Mouse (Mus musculus) limb, embryonic 14.5 days (tissue): Measurements from ENCODE around the gene Zbtb20. TPM values are rescaled to one million over a fixed set of nuclear protein-coding genes. Genes with fewer than 3 reads are reported as not detected.

Experiments
- ATAC-seq: fragments of 200-750 bp; cut with Nextera tagmentation; 2 replicates; pipeline ENCODE4 v1.8.0; 2017; ENCODE audit warnings: low read depth, moderate number of reproducible peaks, moderate TSS enrichment; ENCODE audit not compliant: low FRiP score
- DNase-seq: peaks from one replicate; pipeline ENCODE4 v3.0.0-alpha.2; 2015; ENCODE audit warnings: low spot score
- H3K27ac ChIP-seq: fragments of 300-500 bp; sonication (generic); replicated peaks from 2 replicates; pipeline ENCODE4 v1.5.1; 2014; ENCODE audit warnings: low read depth, mild to moderate bottlenecking, low read length, moderate library complexity, mixed read lengths
- H3K27me3 ChIP-seq: fragments of 300-500 bp; sonication (generic); 2 replicates; pipeline ENCODE4 v1.6.1; 2014; ENCODE audit warnings: low read length, mixed read lengths; ENCODE audit not compliant: control insufficient read depth, insufficient read depth
- H3K36me3 ChIP-seq: fragments of 300-500 bp; sonication (generic); 2 replicates; pipeline ENCODE4 v1.6.1; 2014; ENCODE audit warnings: mild to moderate bottlenecking, low read length, moderate library complexity, mixed read lengths; ENCODE audit not compliant: control insufficient read depth, insufficient read depth
- H3K4me1 ChIP-seq: fragments of 300-500 bp; sonication (generic); 2 replicates; pipeline ENCODE4 v1.6.1; 2014; ENCODE audit warnings: antibody characterized with exemption, low read length, mixed read lengths; ENCODE audit not compliant: control insufficient read depth, insufficient read depth
- H3K4me2 ChIP-seq: fragments of 300-500 bp; sonication (generic); replicated peaks from 2 replicates; pipeline ENCODE4 v1.6.1; 2014; ENCODE audit warnings: low read depth, mild to moderate bottlenecking, low read length, moderate library complexity; ENCODE audit not compliant: severe bottlenecking
- H3K4me3 ChIP-seq: fragments of 300-500 bp; sonication (generic); replicated peaks from 2 replicates; pipeline ENCODE4 v1.5.1; 2014; ENCODE audit warnings: low read length
- H3K9ac ChIP-seq: fragments of 300-500 bp; sonication (generic); 2 replicates; pipeline ENCODE4 v1.6.1; 2014; ENCODE audit warnings: mild to moderate bottlenecking, low read depth, low read length, moderate library complexity; ENCODE audit not compliant: severe bottlenecking
- H3K9me3 ChIP-seq: fragments of 300-500 bp; sonication (generic); 2 replicates; pipeline ENCODE4 v1.6.1; 2016; ENCODE audit warnings: low read length; ENCODE audit not compliant: control insufficient read depth
- POLR2A ChIP-seq: fragments of 200-500 bp; IDR thresholded peaks from 2 replicates; pipeline ENCODE4 v1.8.0; 2012; ENCODE audit warnings: inconsistent platforms, mild to moderate bottlenecking, moderate library complexity, borderline replicate concordance; ENCODE audit not compliant: insufficient read depth, insufficient read length; ENCODE audit errors: extremely low read depth
- WGBS: fragments of 180-500 bp; shearing (Covaris S2); extraction: QIAGEN DNeasy Blood & Tissue Kit; methylation state at CpG from one replicate; pipeline ENCODE4 v1.1.7; 2014; 5-methylcytosine and 5-hydroxymethylcytosine counted together
- polyA plus RNA-seq, 2 experiments: library from polyadenylated mRNA; depleted of rRNA in 1 of 2; stranded (reverse) in 1 of 2; unstranded in 1 of 2; fragments of >200 nt; fragmentation: Nextera tagmentation in 1 of 2; extraction: Ambion mirVana in 1 of 2; gene quantifications; 2 replicates each; pipeline versions ENCODE4 v1.2.1 to v1.2.3; 2012 to 2014

The Zbtb20 gene
- polyA plus RNA-seq, 2 experiments: 2.5 to 17.6 TPM

DNA sequence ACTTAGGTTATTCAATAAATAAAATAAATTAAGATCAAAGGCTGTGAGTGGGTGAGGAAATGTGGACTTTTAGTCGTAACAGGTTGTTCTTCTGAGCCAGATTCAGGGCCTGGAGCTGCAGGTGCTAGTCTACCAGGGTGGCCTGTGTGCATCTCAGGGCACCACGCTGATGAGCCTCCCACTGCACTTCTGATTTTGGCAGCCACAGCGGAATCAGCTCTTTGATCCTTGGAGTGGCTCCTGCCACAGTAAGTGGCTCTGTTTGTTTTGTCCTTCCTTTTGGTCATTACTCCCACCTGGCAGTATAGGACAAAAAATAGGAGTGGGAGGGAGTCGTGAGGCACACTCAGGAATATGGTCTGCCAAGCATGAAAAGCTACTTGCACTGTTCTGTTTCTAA lies 354.6 kb downstream of the Zbtb20 start:
- H3K27me3 ChIP-seq: no peaks in the 10 kb centered on the region
- H3K27ac ChIP-seq: no peak overlapping the region
- 65% methylated on average over 4 of the region's 4 CpGs for WGBS
- 0 out of 2 replicates have a peak, but pooled peaks cover 3% of the 10 kb centered on the region for H3K4me1 ChIP-seq
- no peak for TF ChIP-seq POLR2A
- ATAC-seq: no peak
- H3K9me3 ChIP-seq: no peaks in the 10 kb centered on the region
- no peak overlapping the region for H3K4me2 ChIP-seq
- H3K36me3 ChIP-seq: no peaks in the 10 kb centered on the region
- no peak overlapping the region for H3K9ac ChIP-seq
- no peak for DNase-seq
- no peak overlapping the region for H3K4me3 ChIP-seq

DNA sequence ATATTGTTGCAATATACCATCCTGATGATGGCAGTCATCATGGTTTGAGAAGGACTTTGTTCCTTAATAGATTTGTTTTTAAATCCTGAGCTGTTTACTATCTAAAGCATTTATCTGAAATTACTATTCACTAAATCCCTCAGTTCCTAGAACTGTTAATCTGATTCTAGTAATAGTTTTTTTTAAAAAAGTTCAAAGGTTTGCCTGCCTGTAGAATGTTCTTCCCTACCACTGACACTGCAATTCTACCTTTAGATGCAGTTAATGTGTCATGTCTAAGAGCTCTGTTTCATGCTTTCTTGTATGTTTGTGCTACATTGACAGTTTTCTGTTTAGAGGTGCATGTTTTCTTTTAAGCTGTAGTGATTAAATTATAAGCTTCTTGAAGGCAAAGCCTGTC lies 358.6 kb downstream of the Zbtb20 start:
- no peak for DNase-seq
- no peak for ATAC-seq
- Histone ChIP-seq H3K4me3 (no peak overlapping the region), H3K27ac (no peak overlapping the region), H3K4me1 (0 out of 2 replicates have a peak, but pooled peaks cover 10% of the 10 kb centered on the region), H3K9me3 (no peaks in the 10 kb centered on the region), H3K4me2 (no peak overlapping the region), H3K27me3 (no peaks in the 10 kb centered on the region), H3K36me3 (no peaks in the 10 kb centered on the region), H3K9ac (no peak overlapping the region)
- no peak for TF ChIP-seq POLR2A

GRCm38 (mm10) chr16:43235317-43235716 lies 359.6 kb downstream of the Zbtb20 start:
- Histone ChIP-seq H3K36me3 (no peaks in the 10 kb centered on the region), H3K4me3 (no peak overlapping the region), H3K9me3 (no peaks in the 10 kb centered on the region), H3K27me3 (no peaks in the 10 kb centered on the region), H3K9ac (0 out of 2 replicates have a peak overlapping the region, but pooled peaks have one; percentile 13), H3K4me2 (peak overlapping the region; percentile 20; the same call in 1 of the 2 replicates), H3K27ac (no peak overlapping the region; the same call in 1 of the 2 replicates), H3K4me1 (0 out of 2 replicates have a peak, but pooled peaks cover 10% of the 10 kb centered on the region)
- TF ChIP-seq POLR2A: no peak
- 42% methylated on average over 7 of the region's 7 CpGs for WGBS
- DNase-seq: no peak
- ATAC-seq: no peak; the same call in 1 of the 2 replicates

- DNase-seq (no peak), ATAC-seq (no peak; the same call in 1 of the 2 replicates)
- Histone ChIP-seq H3K4me1 (0 out of 2 replicates have a peak, but pooled peaks cover 10% of the 10 kb centered on the region), H3K9ac (0 out of 2 replicates have a peak overlapping the region, but pooled peaks have one; percentile 13), H3K4me3 (no peak overlapping the region), H3K27me3 (no peaks in the 10 kb centered on the region), H3K36me3 (no peaks in the 10 kb centered on the region), H3K9me3 (no peaks in the 10 kb centered on the region), H3K4me2 (peak overlapping the region; percentile 20), H3K27ac (no peak overlapping the region; the same call in 1 of the 2 replicates)
- WGBS: 31% methylated on average over 8 of the region's 8 CpGs
- TF ChIP-seq POLR2A: no peak
These were observed 360.1 kb downstream of the Zbtb20 start for GRCm38 (mm10) chr16:43235721-43236159.

- ATAC-seq (no peak), DNase-seq (no peak)
- WGBS: 63% methylated on average over 2 of the region's 2 CpGs
- Histone ChIP-seq H3K9ac (no peak overlapping the region), H3K9me3 (no peaks in the 10 kb centered on the region), H3K4me3 (no peak overlapping the region), H3K4me1 (0 out of 2 replicates have a peak, but pooled peaks cover 10% of the 10 kb centered on the region), H3K27me3 (no peaks in the 10 kb centered on the region), H3K4me2 (no peak overlapping the region), H3K27ac (no peak overlapping the region), H3K36me3 (no peaks in the 10 kb centered on the region)
- no peak for TF ChIP-seq POLR2A
These were observed 361.9 kb downstream of the Zbtb20 start for GRCm38 (mm10) chr16:43237551-43237950.
